Mouse (Mus musculus) erythroblast, embryonic 14.5 days (primary cell): Measurements from ENCODE around the gene Sh3kbp1.

ENCODE experiments used
- GATA1 ChIP-seq: IDR thresholded peaks from 2 replicates; pipeline ENCODE4 v1.6.1; 2012; ENCODE audit warnings: low read length, inconsistent platforms, mixed read lengths
- TAL1 ChIP-seq: IDR thresholded peaks from 3 replicates; pipeline ENCODE4 v1.6.1; 2012; ENCODE audit warnings: low read length, inconsistent platforms, mixed read lengths

DNA sequence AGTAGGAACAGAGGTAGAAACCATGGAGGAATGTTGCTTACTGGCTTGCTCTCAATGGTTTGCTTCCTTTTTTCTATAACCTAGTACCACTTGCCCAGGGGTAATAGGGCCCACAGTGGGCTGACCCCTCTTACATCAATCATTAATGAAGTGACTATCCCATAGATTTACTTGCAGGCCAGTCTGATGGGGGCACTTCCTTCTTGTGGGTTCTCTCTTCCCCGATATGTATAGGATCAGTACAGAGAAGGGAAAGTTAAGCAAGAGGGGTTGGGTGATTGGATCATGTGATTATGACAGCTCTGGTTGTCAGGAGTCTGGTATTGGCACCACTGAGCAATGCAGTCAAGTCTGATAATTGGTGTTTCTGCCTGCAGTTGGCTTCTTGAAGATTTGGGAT is 151.7 kb downstream of the Sh3kbp1 start:
- TF ChIP-seq GATA1, result no peak
- TF ChIP-seq TAL1, result no peak
